Mouse (Mus musculus): Measurements from ENCODE around the gene Gm15056.

Gm15056 gene

GRCm38 (mm10) chr8:20902527-20902926, at the start of gene Gm15056:
Gm15056 (minus strand) TSS chr8:20902627.
- no peak for DNase-seq (ENCODE audit: low spot score in 2 of 2)

GRCm38 (mm10) chr8:20944610-20945009, 42.2 kb upstream of the Gm15056 start, which contains the start of gene AY761185:
AY761185 (minus strand) TSS chr8:20944710.
- DNase-seq (ENCODE audit: low spot score in 2 of 2): no peak

DNA sequence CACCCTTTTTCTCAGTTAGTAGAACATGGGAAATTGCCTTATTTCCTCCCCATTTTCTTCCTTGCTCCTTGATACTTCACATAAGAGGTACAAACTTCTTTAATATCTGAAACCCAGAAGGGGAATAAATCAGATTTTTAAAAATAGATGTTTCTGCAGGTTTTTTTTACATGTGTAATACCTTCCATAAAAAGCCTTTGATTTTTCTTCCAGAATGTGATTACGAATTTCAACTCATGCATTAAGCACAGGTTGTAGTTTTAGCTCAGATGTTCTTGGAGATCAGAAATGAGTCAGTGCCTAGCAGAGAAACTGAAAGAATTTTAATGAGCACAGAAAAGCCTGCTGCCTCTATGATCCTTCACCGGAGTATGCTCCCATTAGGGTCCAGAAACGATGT, 19.5 kb upstream of the Gm15056 start, which contains the start of gene Gm6040:
TSS of gene Gm6040 (minus strand) at position 101 of the 400 bp plus-strand sequence.
- no peak for DNase-seq (ENCODE audit: low spot score in 2 of 2)

DNA sequence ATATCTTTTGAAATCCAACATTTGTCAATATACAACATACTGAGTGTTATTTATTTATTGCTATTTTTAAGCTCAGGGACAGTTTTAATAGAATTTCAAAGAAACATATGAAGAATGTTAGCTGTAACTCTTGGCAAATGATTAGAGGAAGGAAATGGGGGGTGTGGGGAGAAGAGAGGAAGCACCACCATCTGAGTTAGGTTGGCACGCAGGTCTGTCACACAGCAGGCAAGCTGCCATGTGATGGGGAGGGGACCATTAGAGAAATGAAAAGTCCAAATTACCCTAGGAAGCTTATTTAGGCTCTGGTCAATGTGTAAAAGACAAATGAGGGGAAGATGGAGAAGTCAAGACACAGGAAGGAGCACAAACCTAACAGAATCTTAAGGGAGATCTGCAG, 9.9 kb upstream of the Gm15056 start:
- no peak for DNase-seq (ENCODE audit: low spot score in 2 of 2)

DNA sequence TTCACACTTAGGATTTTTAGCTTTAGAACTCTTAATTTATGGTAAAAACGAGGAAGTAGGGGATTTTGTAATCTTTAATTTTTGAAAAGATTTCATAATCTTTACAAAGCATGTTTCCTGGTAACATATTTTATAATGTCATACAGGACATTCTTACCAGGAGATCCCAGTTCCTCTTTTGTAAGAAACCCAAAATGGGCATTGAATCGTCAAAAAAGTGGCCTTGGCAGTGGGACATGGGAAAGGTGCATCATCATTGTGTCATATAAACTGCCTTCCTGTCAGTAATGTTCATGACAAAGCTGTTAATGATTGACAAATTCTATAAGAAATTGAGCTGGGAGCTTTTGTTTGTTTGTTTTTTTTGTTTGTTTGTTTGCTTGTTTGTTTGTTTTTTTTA, 5.8 kb upstream of the Gm15056 start:
- no peak for DNase-seq (ENCODE audit: low spot score in 2 of 2)

DNA sequence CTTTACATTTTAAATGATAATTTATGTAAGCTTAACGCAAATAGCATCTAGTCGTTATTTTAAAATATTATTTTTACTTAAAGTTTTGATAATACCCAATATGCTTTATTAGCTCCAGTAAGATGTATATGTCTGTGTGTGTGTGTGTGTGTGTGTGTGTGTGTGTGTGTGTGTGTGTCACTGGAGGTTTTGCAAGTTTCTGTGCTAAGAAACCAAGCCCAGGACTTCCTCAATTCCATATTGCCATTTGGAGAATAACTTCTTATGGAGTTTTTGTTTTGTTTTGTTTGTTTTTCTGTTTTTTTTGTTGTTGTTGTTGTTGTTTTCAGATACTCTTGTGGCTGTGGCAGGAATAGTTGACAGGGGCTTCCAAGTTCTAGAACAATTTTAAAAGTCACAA, 4.7 kb upstream of the Gm15056 start:
- DNase-seq (ENCODE audit: low spot score in 2 of 2): no peak

DNA sequence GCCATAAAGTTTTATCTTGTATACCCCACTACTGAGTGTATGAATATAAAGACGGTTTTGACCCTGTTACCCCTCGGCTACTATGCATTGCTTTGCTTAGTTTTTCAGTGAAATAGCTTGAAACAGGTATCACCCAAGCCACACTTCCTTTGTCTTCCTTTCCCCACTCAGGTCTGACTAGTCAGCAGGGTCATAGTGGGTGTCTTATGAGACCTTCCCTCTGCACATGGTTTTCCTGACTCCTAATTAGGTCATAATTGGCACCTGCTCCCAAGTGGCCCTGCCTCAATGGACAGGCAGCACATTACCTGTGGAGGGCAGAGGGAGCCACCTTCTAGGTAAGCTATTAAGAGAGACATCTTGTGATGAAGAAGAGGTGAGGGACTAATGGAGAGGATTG, 10.1 kb downstream of the Gm15056 start, which contains the start of gene Defb33:
TSS of gene Defb33 (plus strand) at position 301 of the 400 bp plus-strand sequence.
- no peak for DNase-seq (ENCODE audit: low spot score in 2 of 2)

DNA sequence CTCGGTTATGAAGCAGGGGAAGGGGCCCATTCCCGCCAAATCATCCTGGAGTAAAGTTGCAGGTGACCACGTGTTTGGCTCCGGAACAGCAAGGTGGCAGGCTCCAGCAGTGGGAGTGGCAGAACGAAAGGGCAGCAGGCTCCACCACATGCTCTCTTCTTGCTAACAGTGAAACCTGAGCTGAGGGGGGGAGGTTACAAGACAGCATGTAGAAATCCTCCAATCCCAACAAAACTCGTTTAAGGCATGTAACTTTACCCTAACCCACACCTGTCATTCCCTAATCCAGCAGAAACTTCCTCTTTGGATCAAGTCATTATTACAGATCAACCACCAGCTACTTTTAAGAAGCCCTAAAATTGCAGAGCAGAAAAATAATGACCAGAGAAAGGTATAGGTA, 27.8 kb downstream of the Gm15056 start:
- DNase-seq (ENCODE audit: low spot score in 2 of 2): no peak
